Mouse (Mus musculus): ENCODE data around the gene Chfr. TPM values are rescaled to one million over a fixed set of nuclear protein-coding genes. Genes with fewer than 3 reads are reported as not detected.

The Chfr gene
- polyA plus RNA-seq (2015; fragmentation: Nextera tagmentation; extraction: Ambion mirVana): 26.3 and 26.4 TPM in 2 replicates

DNA sequence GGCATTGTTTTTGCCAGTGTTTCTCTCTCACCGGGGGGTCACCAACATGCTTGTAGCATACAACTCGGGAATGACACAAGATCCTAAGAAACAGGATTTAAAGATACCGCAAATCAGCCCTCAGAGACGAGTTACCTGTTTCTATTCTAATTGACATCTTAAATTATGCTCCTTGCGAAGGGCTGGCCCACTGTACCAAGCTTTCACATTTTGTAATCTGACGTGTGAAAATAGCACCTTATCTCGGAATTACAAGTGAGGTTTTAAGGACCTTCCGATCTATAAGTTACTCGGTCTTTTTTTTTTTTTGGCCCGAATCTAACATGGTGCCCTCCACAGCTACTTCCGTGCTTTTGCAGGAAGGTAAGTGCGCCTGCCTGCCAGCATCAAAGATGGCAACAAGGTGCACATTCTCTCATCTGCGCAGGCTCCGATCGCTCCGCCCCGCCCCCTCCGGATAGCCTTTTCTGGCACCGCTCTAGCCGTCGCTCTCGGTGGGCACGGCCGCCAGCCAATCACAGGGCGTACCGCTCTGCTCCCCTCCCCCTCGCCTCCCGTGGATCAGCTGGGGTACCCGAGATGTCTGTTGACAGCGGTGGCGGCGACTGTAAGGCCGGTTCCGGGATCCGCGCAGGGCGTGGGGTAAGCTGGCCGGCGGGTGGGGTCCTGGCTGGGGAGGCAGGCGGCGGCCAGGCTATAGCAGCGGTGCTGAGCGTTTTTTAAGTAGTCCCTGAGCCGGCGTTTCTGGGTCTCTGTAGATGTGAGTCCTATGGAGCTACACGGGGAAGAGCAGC lies at the start of gene Chfr:
Chfr (plus strand) TSS at position 550 of the 794 bp plus-strand sequence.

DNA sequence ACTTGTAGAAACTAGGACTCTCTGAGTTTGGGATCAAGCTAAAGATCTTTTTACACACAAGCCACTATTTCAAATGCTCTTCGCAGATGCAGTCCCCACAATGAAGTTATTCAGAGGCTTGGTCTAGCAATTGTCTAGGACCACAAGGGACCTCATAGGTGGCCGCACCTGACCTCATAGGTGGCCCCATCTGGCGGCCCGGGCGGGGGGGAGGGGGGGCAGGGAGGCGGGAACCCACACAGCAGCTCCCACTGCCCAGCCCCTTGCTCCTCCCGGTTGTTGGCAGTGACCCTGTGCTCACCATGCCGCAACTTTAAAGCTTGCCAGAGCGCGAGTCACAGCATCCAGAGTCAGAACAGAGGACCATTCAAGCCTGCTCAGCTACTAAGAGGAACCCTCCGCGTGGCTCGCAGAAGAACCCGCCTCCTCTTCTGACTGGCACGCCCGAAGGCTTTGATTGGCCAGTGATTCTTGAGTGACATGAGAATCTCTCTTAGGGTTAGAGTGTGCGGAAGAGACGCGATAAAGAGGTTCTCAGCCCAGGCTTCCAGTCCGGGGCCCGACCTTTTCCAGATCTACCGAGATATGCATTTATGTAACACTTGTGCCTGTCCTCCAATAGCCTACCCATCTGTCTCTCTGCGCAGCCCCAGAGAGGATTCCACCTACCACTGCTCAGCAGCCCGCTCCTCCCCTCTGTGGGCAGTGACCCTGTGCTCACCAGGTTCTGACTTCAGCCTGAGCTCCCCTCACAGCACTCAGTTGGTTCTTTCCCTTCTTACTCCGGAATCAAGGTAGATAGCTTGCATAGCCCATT lies 41.4 kb upstream of the Chfr start, which contains the start of gene Gm35315:
Gm35315 (minus strand) TSS at position 391 of the 817 bp plus-strand sequence.

DNA sequence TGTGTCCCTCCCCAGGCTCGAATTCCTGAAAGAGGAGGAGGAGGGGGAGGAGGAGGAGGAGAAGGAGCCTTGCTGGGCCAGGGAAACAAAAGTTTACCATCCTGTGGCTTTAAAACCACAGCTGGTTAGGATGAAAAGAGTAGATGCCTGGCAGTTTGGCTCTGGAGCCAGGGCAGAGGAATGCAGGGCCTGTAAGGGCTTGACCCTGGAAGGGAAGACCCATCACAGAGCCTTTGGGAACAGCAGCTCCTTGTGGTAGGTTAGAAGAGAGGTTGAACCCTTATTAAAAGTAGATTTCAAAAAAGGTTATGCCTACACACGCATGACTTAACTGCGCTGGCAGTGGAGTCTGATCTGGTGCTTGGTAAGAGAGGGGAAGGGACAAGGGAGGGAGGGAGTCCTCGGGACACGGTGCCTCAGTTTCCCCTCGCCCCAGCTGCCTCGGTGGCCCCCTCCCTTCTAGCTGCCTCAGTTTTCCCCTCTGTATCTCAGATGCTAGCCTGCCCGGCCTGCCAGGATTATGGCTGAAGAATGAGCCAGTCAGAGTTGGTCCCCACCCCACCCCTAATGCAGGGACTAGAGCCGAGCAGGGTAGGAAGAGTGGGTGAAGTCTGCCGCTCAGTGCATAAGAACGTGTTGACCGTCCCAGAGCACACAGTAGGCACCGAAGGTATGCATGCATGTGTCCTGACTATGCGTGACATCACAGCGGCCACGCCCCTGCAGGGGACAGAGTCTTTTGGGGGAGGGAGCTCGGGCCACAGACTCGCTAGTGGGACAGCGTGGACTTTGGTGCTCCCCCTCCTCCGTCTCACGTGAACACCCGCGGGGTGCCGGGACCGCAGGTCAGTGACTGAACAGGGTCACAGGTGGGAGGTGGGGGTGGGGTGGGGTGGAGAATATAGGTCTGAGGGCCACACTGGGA lies 35.7 kb upstream of the Chfr start, which contains the start of gene Plcxd1:
Plcxd1 (plus strand) TSS at position 314 of the 925 bp plus-strand sequence.

DNA sequence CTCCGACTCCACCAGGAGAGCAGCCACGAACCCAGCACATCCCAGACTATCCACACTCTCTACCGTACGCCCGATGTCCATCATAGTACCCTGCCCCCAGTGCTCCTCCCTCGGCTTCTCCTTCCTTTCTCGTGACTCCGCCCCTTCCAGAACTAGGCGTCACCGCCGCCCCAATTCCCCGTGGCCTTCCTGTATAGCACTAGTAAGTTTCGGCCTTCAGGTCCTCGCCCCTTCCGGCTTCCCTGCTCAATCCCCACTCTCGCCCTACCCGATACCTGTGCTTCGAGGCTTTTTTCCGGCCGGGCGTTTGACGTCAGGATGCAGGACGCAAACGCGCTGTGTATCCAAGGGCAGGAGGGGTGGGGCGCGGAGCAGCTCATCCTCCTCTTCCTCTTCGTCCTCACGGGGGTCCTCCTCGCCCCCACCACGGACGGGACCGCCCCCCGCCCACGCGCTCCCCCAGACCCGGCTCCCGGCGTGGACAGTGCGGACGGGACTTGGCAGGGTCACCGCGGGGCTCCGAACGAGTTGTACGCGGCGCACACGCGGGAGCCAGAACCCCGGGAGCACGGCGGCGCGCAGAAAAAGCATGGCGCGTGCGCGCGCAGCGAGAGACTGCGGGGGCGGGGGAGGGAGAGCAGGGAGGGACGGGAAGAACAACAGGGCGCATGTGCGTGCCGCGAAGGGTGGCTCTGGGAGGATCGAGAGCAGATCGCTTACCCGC lies 27.9 kb upstream of the Chfr start, which contains the start of gene Gtpbp6:
Gtpbp6 (minus strand) TSS at position 617 of the 724 bp plus-strand sequence.

DNA sequence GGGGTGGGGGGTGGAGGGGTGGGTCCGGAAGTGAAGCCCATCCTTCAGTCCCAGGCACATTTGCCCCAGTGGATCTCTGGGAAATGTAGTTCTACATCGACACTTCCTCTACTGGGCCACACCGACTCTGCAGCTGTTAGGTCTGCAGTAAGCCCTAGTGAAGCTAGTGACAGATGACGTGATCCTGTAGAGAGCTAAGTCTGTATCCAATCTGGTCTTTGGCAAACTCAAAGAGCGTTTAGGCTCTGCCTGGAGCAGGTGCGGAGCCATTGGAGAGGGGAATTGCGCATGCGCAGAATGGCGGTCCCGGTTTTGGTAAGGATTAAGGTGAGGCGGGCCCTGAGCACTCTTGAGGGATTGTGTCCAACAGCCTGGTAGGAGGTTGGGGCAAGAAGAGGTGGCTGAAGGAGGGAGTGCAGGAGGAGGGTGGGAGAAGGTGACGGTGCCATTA lies 25.6 kb upstream of the Chfr start, which contains the start of gene Zfp605:
Zfp605 (plus strand) TSS at position 102 of the 451 bp plus-strand sequence.

DNA sequence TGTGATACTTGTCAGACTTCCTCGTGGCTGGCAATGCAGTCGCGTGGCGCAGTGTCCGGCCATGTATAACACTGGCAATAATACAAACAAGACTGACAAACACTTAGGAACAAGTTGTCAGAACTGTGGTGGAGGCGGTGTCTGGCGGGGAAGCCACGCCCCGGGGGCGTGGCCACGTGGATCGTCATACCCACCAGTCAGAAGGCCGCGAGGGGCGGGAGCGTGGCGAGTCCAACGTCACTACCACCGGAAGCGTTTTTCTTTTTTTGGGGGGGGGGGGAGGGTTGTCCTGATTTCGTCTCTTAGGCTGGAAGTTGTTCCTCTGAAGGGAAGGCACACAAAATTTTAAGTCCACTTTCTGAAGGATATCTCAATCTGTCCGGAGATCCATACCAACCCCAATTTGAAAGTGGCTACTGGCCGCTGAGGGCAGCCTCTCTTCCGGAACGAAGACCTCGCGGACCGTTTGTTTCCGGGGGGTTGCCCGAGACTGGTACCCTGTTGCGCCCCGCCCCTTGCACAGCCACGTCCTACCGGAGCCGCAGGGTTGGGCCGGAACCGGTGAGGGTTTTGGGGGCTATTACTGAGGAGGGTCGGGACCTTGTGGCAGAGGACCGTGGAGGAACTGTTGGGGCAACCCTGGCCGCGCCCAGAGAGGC lies 40.8 kb downstream of the Chfr start, which contains the start of gene Golga3:
Golga3 (plus strand) TSS at position 340 of the 659 bp plus-strand sequence.

Other genes with a start within 250 kb of the Chfr start
- gene Gm15446, start 212.4 kb upstream of the Chfr start, polyA plus RNA-seq (2015; fragmentation: Nextera tagmentation; extraction: Ambion mirVana): 0.42 and 0.61 TPM in 2 replicates
- gene Zfp932, start 139.3 kb upstream of the Chfr start, polyA plus RNA-seq (2015; fragmentation: Nextera tagmentation; extraction: Ambion mirVana): 15.3 and 16.2 TPM in 2 replicates
- 1.6 and 1.8 TPM in 2 replicates for gene Gm17655, start 63.3 kb upstream of the Chfr start, polyA plus RNA-seq (2015; fragmentation: Nextera tagmentation; extraction: Ambion mirVana)
- 0.41 and 0.61 TPM in 2 replicates for gene Gm35315, start 41.4 kb upstream of the Chfr start, polyA plus RNA-seq (2015; fragmentation: Nextera tagmentation; extraction: Ambion mirVana)
- gene Plcxd1, start 35.9 kb upstream of the Chfr start, polyA plus RNA-seq (2015; fragmentation: Nextera tagmentation; extraction: Ambion mirVana): 0.36 and 0.49 TPM in 2 replicates
- 13.4 and 17.1 TPM in 2 replicates for gene Gtpbp6, start 27.6 kb upstream of the Chfr start, polyA plus RNA-seq (2015; fragmentation: Nextera tagmentation; extraction: Ambion mirVana)
- 2.4 and 3.0 TPM in 2 replicates for gene Zfp605, start 25.8 kb upstream of the Chfr start, polyA plus RNA-seq (2015; fragmentation: Nextera tagmentation; extraction: Ambion mirVana)
- gene Golga3, start 40.9 kb downstream of the Chfr start, polyA plus RNA-seq (2015; fragmentation: Nextera tagmentation; extraction: Ambion mirVana): 7.4 TPM in 2 replicates
- 16.2 and 18.0 TPM in 2 replicates for gene Ankle2, start 95.2 kb downstream of the Chfr start, polyA plus RNA-seq (2015; fragmentation: Nextera tagmentation; extraction: Ambion mirVana)
- gene Pgam5, start 134.1 kb downstream of the Chfr start, polyA plus RNA-seq (2015; fragmentation: Nextera tagmentation; extraction: Ambion mirVana): 33.9 and 34.5 TPM in 2 replicates
- 12.9 and 13.6 TPM in 2 replicates for gene Pxmp2, start 150.3 kb downstream of the Chfr start, polyA plus RNA-seq (2015; fragmentation: Nextera tagmentation; extraction: Ambion mirVana)
- gene Pole, start 150.5 kb downstream of the Chfr start, polyA plus RNA-seq (2015; fragmentation: Nextera tagmentation; extraction: Ambion mirVana): 18.9 and 20.6 TPM in 2 replicates
- gene P2rx2, start 207.4 kb downstream of the Chfr start, polyA plus RNA-seq (2015; fragmentation: Nextera tagmentation; extraction: Ambion mirVana): 0.22 and 0.34 TPM in 2 replicates
- gene Lrcol1, start 208.9 kb downstream of the Chfr start, polyA plus RNA-seq (2015; fragmentation: Nextera tagmentation; extraction: Ambion mirVana): not detected in 2 replicates